18 mouse cellular contexts compared by ENCODE assay signal in the genomic region with DNA sequence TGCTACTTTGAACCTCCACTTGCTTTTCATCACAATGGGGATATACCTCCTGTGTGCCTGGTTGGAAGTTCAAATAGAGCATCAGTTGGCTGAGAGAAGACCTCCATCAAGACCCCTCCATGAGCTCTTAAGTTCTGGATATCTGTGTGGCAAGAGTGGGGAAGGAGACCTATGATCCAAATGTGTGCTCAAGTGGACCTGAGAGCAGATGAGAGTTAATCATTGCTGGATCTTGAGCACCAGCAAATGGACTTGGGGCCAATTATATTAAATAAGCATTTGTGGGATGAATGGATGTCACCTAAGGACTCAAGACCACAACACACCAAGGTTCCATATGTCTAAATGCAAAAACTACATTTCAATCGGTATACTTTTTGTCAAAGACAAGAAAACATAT.
"Had no signal": no experiment of that assay in that cellular context is flagged by ENCODE, and none has a peak within 500 bp of the region (broad histone marks: within the 10 kb centered on the region; RNA-seq: fewer than 3 reads in every experiment).

No protein-coding gene starts in this region.

- H3K4me2 ChIP-seq: lung, embryonic 14.5 days; midbrain, embryonic 12.5 days; neural tube, embryonic 13.5 days; neural tube, embryonic 15.5 days had no signal

- H3K9me3 ChIP-seq: midbrain, embryonic 10.5 days; midbrain, embryonic 12.5 days; neural tube, embryonic 13.5 days; neural tube, embryonic 15.5 days had no signal

- H3K4me3 ChIP-seq: midbrain, embryonic 10.5 days; midbrain, embryonic 12.5 days; myocyte; neural tube, embryonic 13.5 days; neural tube, embryonic 15.5 days had no signal

- H3K27me3 ChIP-seq: midbrain, embryonic 12.5 days; neural tube, embryonic 13.5 days; neural tube, embryonic 15.5 days had no signal

- H3K36me3 ChIP-seq: midbrain, embryonic 10.5 days; midbrain, embryonic 12.5 days; neural tube, embryonic 13.5 days; neural tube, embryonic 15.5 days had no signal

- H3K27ac ChIP-seq: midbrain, embryonic 12.5 days; neural tube, embryonic 13.5 days; neural tube, embryonic 15.5 days had no signal

- DNase-seq: lung, embryonic 14.5 days; lung, postnatal 10 days; lung, postnatal 4 days; midbrain, embryonic 14.5 days; retina, postnatal 1 day; right cerebral cortex, adult 18-20 months; right cerebral cortex, postnatal 25 days; right cerebral cortex, postnatal 4 days; spleen, adult 18-20 months; thymus, adult 18-20 months; thymus, postnatal 14 days; thymus, postnatal 36 days had no signal

- ATAC-seq: midbrain, embryonic 16.5 days had no signal

- H3K9ac ChIP-seq: lung, embryonic 14.5 days; midbrain, embryonic 12.5 days; neural tube, embryonic 13.5 days; neural tube, embryonic 15.5 days had no signal
